Mouse (Mus musculus) spleen, postnatal 10 days (tissue): ENCODE measurements around the gene Gpr37l1.
"Not testable (repeated sequence)": the region's sequence is repeated elsewhere in the genome, so short reads cannot be mapped to it uniquely, and the experiment has no call there.

Experiments
- DNase-seq, 2 experiments: peaks; one replicate each; pipeline ENCODE4 v3.0.0; 2021 to 2022; ENCODE audit warnings: low spot score in 2 of 2

Gene Gpr37l1

GRCm38 (mm10) chr1:135167435-135167834, at the start of gene Gpr37l1:
Gene Gpr37l1, minus strand, starts transcription at chr1:135167681.
- DNase-seq, result no peak

DNA sequence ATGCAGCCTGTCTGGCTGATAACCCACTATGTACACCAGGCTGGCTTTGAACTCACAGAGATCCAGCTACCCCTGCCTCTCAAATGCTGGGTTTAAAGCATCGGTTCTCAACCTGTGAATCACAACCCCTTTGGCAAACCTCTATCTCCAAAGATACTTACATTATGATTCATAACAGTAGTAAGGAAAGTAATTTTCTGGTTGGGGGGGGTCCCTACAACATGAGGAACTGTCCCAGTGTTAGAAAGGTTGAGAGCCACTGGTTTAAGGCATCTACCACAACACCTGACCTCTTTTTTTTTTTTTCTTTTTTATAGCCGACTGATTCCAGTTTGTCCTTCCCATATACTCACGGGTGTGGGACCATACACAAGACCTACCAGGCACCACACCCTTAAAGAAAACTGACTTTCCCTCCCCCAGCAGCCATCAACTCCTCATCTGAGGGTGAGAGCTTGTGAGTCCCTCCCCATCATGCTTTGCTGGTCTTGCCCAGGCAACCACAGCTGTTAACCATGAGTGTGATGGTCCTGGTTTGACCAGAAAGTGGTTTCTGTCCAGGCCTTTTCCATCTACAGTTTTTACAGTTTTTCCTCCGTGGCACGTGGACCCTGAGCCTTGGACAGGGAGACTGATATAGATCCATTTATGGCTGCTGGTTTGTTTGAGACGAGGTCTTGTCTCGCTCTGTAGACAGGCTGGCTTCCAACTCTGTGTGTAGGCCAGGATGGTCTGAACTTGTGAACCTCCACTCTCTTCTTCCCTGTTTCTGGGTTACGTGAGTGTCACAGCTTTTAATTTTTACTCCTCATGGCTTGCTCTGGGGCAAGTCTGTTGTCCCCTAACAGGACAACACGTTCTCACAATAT, 46.5 kb upstream of the Gpr37l1 start:
- no peak for DNase-seq

GRCm38 (mm10) chr1:135210421-135210820, 42.9 kb upstream of the Gpr37l1 start:
- DNase-seq, result no peak

GRCm38 (mm10) chr1:135208716-135209115, 41.2 kb upstream of the Gpr37l1 start:
- DNase-seq, result no peak

DNA sequence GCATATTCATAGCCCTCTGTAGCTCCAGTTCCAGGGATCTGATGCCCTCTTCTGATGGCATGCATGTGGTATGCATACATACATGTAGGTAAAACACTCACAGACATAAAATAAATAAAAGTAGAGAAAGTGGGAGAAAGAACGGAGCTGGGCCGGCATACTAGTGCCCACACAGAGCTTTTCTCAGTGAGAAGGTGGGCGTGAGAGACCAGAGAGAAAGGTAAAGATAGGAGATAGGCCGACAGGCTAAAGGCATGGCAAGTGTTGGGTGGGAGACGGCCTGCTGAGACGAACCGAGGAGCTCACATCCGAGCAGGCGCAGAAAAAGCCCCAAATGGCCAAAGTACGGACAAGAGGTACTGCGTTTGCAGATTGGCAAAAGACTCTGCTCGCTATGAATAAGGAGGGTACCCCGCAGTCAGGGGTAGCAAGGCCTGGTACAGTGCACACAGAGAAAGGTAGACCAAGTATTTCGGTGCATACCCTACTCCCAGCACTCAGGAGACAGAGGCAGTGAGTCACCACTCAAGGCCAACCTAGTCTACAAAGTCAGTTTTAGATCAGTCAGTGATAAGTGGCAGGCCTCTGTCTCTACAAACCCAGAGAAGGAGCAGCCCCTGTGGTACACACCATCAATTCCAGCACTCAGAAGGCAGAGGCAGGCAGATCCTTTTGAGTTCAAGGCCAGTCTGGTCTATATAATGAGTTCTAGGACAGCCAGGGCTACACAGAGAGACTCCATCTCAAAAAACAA, 39.3 kb upstream of the Gpr37l1 start:
- DNase-seq, result no peak

GRCm38 (mm10) chr1:135205257-135205656, 37.8 kb upstream of the Gpr37l1 start:
- no peak for DNase-seq

- peak; percentile 36 to 63 for DNase-seq
Measured at GRCm38 (mm10) chr1:135204196-135205126, 37.0 kb upstream of the Gpr37l1 start.

DNA sequence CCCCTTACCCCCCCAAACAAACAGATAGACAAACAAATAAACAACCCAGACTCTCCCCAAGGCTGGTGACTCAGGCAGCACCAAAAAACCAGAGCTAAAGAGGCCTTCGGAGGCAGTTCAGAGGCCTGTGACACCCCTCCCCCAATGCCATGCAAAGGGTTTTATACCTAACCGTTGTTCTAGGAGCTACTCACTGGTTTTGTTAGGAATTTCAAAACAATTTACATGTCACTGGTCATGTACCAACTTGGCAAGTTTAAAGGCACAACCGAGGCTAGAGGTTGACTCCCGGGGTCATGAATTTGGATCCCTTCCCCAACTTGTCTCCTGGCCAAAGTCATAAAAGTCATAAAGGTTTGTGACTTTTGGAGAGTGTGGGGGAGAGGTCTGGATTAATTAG, 32.9 kb upstream of the Gpr37l1 start:
- DNase-seq, result no peak

DNA sequence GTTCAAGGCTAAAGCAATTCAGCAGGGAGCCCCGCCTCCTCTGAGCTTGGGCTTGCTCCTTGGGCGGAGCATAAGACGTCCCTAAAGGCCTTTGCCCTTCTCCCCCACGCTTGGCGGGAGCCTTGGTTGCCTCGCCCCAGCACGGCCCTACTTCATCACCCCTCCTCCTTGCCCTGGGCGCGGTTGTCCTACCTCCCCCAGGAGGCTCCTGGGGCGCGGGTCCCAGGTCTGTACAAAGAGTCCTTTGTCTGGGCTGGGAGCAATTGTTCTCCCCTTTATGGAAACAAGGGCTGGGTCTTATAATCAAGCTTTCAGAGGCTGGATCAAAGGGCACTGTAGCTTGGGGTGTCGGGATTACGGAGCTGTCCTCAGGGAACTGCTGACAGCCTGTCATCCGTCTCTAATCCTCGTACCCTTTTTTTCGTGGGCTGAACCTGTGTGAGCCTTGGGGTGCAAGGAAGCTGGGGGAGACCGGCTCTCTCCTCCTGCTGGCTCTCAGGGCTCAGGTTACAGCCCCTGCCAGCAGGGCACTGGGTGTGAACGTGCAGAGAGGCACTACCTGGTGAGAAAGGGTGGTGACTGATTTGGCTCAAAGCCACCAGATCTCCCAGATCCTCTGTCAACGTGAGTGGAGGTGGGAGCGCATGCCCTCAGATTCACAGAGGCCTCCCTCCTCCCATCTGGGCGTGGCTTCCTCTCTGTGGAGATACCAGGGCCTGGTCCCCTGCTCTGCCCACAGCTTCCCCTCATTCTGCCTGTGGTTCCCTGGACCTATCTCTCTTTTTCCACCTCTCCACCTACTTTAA, 31.7 kb upstream of the Gpr37l1 start:
- DNase-seq, result peak in 1 of 2 experiments; percentile 35

- DNase-seq, result no peak
Measured at GRCm38 (mm10) chr1:135198412-135198811, 30.9 kb upstream of the Gpr37l1 start.

GRCm38 (mm10) chr1:135195907-135196440, 28.5 kb upstream of the Gpr37l1 start:
- DNase-seq, result no peak

DNA sequence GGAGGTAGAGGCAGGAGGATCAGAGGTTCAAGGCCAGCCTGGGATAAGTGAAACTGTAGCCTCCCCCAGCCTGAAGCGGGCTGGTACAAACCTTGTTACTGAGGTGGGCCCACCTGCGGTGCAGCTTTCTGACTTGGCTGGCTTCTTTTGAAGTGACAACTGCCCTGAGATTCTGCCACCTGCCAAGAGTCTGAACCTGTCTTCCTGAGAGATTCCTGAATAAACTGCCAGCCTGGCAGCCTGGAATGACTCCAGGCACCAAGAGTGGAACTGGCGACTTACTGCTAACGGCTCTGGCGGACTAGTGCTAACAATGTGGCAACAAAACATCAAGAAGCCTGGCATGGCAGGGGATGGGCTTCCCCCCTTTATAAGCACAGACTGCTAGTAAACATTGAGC, 26.9 kb upstream of the Gpr37l1 start:
- DNase-seq, result not testable (repeated sequence)

GRCm38 (mm10) chr1:135189186-135189585, 21.7 kb upstream of the Gpr37l1 start:
- DNase-seq, result no peak

DNA sequence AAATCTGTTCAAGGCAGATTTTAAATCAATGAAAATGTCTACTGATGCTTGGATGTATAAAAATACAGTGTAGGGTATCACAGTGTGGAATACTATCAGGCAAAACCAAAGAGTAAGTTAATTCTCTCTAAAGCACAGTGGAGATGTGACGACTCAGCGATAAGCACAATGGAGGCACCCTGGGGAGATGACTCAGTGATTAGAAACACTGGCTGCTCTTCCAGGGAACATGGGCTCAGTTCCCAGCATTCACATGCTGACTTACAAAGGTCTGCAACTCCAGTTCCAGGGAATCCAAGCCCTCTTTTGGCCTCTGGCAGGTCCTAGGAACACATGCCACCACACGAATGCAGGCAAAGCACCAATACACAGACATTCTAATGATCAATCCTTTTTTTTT, 20.7 kb upstream of the Gpr37l1 start:
- no peak for DNase-seq

DNA sequence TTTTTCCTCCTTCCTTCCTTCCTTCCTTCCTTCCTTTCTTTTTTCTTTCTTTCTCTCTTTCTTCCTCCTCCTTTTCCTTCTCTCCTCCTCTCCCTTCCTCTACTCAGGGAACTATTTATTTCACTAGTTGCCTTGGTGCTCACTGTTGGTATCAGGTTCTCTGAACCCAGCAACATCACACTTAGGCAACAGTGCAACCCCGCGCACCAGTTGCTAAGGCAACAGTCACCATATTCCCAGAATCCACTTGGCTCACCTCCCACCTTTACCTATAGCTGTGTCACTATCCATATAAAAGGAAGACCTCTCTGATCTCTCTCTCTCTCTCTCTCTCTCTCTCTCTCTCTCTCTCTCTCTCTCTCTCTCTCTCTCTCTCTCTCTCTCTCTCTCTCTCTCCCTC, 19.5 kb upstream of the Gpr37l1 start:
- DNase-seq, result not testable (repeated sequence)

GRCm38 (mm10) chr1:135186427-135186826, 18.9 kb upstream of the Gpr37l1 start:
- DNase-seq, result no peak

DNA sequence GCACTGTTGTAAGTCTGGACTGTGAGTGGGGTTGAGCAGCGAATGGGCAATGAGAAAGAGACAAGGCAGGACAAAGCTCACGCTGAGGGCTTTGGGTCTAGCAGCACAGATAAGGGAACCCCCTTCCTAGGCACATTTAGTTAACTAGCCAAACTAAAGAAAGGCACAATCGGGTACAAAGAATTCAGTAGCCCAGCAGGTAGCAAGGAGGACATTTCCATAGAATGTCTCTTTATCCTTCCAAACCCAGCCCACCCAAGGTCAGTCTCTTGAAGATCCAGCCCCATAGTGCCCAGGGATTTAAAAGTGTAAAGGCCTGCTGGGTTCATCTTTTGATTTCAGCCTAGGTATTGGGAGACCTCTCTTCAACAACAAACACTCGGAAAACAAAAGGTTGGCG, 18.5 kb upstream of the Gpr37l1 start:
- no peak for DNase-seq

GRCm38 (mm10) chr1:135183941-135184570, 16.6 kb upstream of the Gpr37l1 start:
- no peak for DNase-seq

GRCm38 (mm10) chr1:135183448-135183847, 16.0 kb upstream of the Gpr37l1 start:
- no peak for DNase-seq

DNA sequence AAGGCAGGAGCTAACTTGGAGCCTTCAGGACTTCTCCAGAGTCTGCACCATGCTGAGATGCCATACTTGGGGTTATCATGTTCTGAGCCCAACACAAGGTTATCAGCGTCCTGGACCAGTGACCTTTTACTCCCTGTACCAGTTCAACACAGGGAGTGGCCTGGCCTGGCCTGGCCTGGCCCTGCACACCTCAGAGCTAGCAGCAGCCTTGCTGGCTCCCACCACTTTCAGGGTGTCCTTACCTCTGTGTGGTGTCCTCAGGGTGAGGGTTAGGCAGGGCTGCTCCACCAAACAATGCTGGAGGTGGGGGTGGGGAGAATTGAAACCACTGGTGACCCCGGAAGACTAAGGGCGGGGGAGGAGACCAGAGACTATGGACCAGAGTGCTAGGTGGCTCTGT, 15.5 kb upstream of the Gpr37l1 start:
- no peak for DNase-seq
